Mouse (Mus musculus): ENCODE measurements around the gene Acsl1.

- TF ChIP-seq CTCF (IDR thresholded peaks at IDR 0.05; ENCODE audit: low read depth) (no peak), EP300 (IDR thresholded peaks at IDR 0.05; ENCODE audit: low read depth) (no peak)
Measured at GRCm38 (mm10) chr8:46512538-46512937, 41.7 kb downstream of the Acsl1 start.

All from heart, postnatal 0 days (tissue).